Mouse (Mus musculus) kidney, embryonic 16.5 days (tissue): ENCODE data around the gene B3galt5. TPM values are rescaled to one million over a fixed set of nuclear protein-coding genes. Genes with fewer than 3 reads are reported as not detected.

Source experiments
- ATAC-seq: fragments of 200-750 bp; cut with Nextera tagmentation; 2 replicates; pipeline ENCODE4 v1.8.0; 2017; ENCODE audit warnings: moderate TSS enrichment; ENCODE audit not compliant: low FRiP score, low TSS enrichment
- H3K27ac ChIP-seq: fragments of 300-500 bp; sonication (generic); 2 replicates; pipeline ENCODE4 v1.5.1; 2014; ENCODE audit warnings: low read length
- H3K27me3 ChIP-seq: fragments of 300-500 bp; sonication (generic); 2 replicates; pipeline ENCODE4 v1.6.1; 2014; ENCODE audit warnings: low read length, control low read depth, mixed read lengths; ENCODE audit not compliant: insufficient read depth
- H3K36me3 ChIP-seq: fragments of 300-500 bp; sonication (generic); 2 replicates; pipeline ENCODE4 v1.6.1; 2014; ENCODE audit warnings: low read length, control low read depth, mixed read lengths; ENCODE audit not compliant: insufficient read depth
- H3K4me1 ChIP-seq: fragments of 300-500 bp; sonication (generic); 2 replicates; pipeline ENCODE4 v1.6.1; 2014; ENCODE audit warnings: low read length, control low read depth, mixed read lengths; ENCODE audit not compliant: insufficient read depth
- H3K4me2 ChIP-seq: fragments of 300-500 bp; sonication (generic); replicated peaks from 2 replicates; pipeline ENCODE4 v1.6.1; 2014; ENCODE audit warnings: low read depth, low read length
- H3K4me3 ChIP-seq: fragments of 300-500 bp; sonication (generic); 2 replicates; pipeline ENCODE4 v1.5.1; 2014; ENCODE audit warnings: mild to moderate bottlenecking, low read length
- H3K9ac ChIP-seq: fragments of 300-500 bp; sonication (generic); replicated peaks from 2 replicates; pipeline ENCODE4 v1.6.1; 2014; ENCODE audit warnings: low read length
- H3K9me3 ChIP-seq: fragments of 300-500 bp; sonication (generic); 2 replicates; pipeline ENCODE4 v1.6.1; 2016; ENCODE audit warnings: low read length, control low read depth
- whole genome bisulfite sequencing: fragments of 180-500 bp; shearing (Covaris S2); extraction: QIAGEN DNeasy Blood & Tissue Kit; methylation state at CpG from one replicate; pipeline ENCODE4 v1.1.7; 2014; 5-methylcytosine and 5-hydroxymethylcytosine counted together
- polyA plus RNA-seq: library from polyadenylated mRNA; unstranded; fragments of >200 nt; fragmentation: Nextera tagmentation; extraction: Ambion mirVana; gene quantifications from 2 replicates; pipeline ENCODE4 v1.2.1, GENCODE M21; 2015

Gene B3galt5
- polyA plus RNA-seq, 1 experiment from 2014 or later = 3.8 TPM

DNA sequence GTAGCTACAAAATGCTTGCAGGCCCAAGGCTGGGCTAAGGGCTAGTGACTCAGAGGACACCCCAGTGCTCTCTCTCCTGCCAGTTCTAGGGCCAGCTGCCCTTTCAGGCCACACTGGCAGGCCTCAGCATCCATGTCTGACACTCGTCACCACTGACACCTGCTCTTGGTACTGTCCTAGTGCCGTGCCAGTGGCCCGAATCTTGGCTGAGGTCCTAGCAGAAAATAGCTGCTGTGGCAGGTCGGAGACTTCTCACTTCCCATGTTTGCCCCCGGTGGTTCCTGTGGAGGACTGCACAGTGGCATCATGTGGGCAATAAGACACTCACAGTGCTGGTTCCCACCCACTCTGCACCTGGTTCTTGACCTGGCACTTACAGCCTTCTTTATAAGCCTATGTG is 14.1 kb upstream of the B3galt5 start:
- H3K9ac ChIP-seq = no peak overlapping the region
- no peaks in the 10 kb centered on the region for H3K9me3 ChIP-seq
- H3K27ac ChIP-seq = no peak overlapping the region
- H3K4me1 ChIP-seq = no peaks in the 10 kb centered on the region
- H3K4me3 ChIP-seq = no peak overlapping the region
- no peaks in the 10 kb centered on the region for H3K27me3 ChIP-seq
- WGBS = 71% methylated on average over 5 of the region's 5 CpGs
- no peak for ATAC-seq
- no peak overlapping the region for H3K4me2 ChIP-seq
- no peaks in the 10 kb centered on the region for H3K36me3 ChIP-seq

- no peaks in the 10 kb centered on the region for H3K9me3 ChIP-seq
- no peak overlapping the region for H3K27ac ChIP-seq
- no peak for ATAC-seq
- H3K27me3 ChIP-seq = no peaks in the 10 kb centered on the region
- H3K4me3 ChIP-seq = no peak overlapping the region
- H3K4me1 ChIP-seq = no peaks in the 10 kb centered on the region
- H3K4me2 ChIP-seq = no peak overlapping the region
- 84% methylated on average over 3 of the region's 3 CpGs for WGBS
- no peak overlapping the region for H3K9ac ChIP-seq
- H3K36me3 ChIP-seq = no peaks in the 10 kb centered on the region
These were observed 13.6 kb upstream of the B3galt5 start for GRCm38 (mm10) chr16:96221959-96222358.

GRCm38 (mm10) chr16:96222452-96222851 is 13.1 kb upstream of the B3galt5 start:
- WGBS = 88% methylated on average over 1 of the region's 1 CpGs

DNA sequence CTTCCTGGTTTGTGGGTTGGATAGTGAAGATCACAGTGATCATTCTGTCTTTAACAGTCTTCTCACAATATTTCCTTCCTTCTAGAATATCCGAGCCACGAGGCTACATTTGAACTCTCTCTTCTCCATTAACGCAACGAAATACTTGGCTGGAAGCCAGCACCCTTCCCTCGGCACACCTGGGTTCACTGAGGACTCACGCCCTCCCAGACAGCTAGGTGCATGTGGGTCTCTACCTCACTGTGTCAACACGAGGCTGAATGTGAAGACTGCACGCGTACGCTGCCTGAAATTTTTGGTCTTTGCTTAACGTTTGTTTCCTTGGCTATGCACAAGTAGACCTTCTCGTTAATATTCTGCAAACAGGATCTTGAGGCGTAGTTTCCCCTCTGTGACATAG is 7.2 kb upstream of the B3galt5 start:
- ATAC-seq = no peak
- Histone ChIP-seq H3K36me3 (no peaks in the 10 kb centered on the region), H3K9me3 (no peaks in the 10 kb centered on the region), H3K4me2 (no peak overlapping the region), H3K4me3 (no peak overlapping the region), H3K4me1 (no peaks in the 10 kb centered on the region), H3K27me3 (no peaks in the 10 kb centered on the region), H3K9ac (no peak overlapping the region), H3K27ac (no peak overlapping the region)
- 72% methylated on average over 13 of the region's 13 CpGs for WGBS

More at GRCm38 (mm10) chr16:96222452-96222851, 13.1 kb upstream of the B3galt5 start:
- Histone ChIP-seq H3K27ac (no peak overlapping the region), H3K9ac (no peak overlapping the region), H3K27me3 (no peaks in the 10 kb centered on the region), H3K9me3 (no peaks in the 10 kb centered on the region), H3K4me2 (no peak overlapping the region), H3K4me3 (no peak overlapping the region), H3K36me3 (no peaks in the 10 kb centered on the region), H3K4me1 (no peaks in the 10 kb centered on the region)
- ATAC-seq = no peak

DNA sequence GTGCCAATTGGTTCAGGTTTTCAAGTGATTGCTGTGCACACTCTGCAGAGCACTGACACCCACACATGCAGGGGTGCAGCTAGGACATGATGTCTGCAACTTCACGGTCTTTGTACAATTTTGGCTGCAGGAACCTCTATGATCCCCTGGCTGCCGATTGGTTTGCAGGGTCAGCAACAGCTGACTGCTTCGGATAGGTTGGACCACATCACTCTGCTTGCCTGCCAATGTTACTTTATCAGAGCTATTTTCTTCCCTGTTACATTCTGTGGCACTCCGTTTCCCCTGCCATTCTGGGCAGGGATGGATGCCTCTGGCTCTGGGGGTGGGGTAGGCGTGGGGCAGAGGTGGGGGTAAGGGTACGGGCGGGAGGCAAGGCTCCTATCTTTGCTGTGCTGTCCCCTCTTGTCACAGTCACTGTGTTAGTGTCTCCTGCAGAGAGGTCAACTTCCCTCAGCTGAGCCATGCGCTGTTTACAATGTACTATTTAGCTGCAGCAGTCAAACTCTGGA is 6.5 kb upstream of the B3galt5 start:
- no peaks in the 10 kb centered on the region for H3K4me1 ChIP-seq
- 71% methylated on average over 8 of the region's 8 CpGs for WGBS
- no peak overlapping the region for H3K27ac ChIP-seq
- no peaks in the 10 kb centered on the region for H3K36me3 ChIP-seq
- no peaks in the 10 kb centered on the region for H3K27me3 ChIP-seq
- no peak overlapping the region for H3K4me3 ChIP-seq
- H3K9me3 ChIP-seq = no peaks in the 10 kb centered on the region
- no peak overlapping the region for H3K4me2 ChIP-seq
- no peak for ATAC-seq
- H3K9ac ChIP-seq = no peak overlapping the region

GRCm38 (mm10) chr16:96230411-96230810 is 5.2 kb upstream of the B3galt5 start:
- no peaks in the 10 kb centered on the region for H3K9me3 ChIP-seq
- no peak overlapping the region for H3K27ac ChIP-seq
- ATAC-seq = peak; percentile 82
- H3K36me3 ChIP-seq = no peaks in the 10 kb centered on the region
- H3K27me3 ChIP-seq = no peaks in the 10 kb centered on the region
- 30% methylated on average over 11 of the region's 11 CpGs for WGBS
- H3K4me3 ChIP-seq = no peak overlapping the region
- no peaks in the 10 kb centered on the region for H3K4me1 ChIP-seq
- H3K4me2 ChIP-seq = no peak overlapping the region
- H3K9ac ChIP-seq = no peak overlapping the region

DNA sequence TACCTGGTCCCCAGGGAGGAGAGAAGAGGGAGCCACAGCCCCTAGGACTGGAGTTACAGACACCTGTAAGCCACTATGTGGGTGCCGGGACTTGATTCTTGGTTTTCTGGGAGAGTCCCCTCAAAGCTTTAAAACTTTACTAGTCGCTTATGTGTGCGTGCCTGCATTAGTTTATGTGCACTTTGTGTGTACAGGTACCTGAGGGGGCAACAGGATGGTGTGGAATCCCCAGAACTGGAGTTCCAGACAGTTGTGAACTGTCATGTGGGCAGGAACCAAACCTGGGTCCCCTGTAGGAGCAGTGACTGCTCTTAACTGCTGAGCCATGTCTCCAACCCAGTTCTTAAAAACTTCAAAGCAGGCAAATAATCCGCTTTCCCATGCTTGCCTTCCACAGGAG is 4.3 kb upstream of the B3galt5 start:
- 86% methylated on average over 4 of the region's 4 CpGs for WGBS

DNA sequence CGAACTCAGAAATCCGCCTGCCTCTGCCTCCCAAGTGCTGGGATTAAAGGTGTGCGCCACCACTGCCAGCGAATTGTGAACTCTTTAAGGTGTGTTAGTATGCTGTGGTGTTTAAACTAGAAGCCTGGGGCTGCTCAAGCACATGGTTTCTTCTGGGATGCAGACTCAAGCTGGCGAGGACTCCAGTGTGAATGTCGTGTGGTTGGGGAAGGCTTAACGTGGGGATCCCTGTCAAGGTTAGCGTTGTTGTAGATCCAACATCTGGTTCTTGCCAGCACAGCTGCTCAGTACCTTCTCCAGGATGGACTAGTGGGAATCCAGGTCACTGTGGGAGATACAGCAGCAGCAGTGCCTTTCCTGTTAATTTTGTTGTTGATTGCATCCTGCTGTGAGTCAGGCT is 3.6 kb upstream of the B3galt5 start:
- no peak overlapping the region for H3K9ac ChIP-seq
- WGBS = 83% methylated on average over 8 of the region's 8 CpGs

More for the DNA sequence above, 4.3 kb upstream of the B3galt5 start:
- no peak for ATAC-seq
- Histone ChIP-seq H3K4me1 (no peaks in the 10 kb centered on the region), H3K36me3 (no peaks in the 10 kb centered on the region), H3K9ac (no peak overlapping the region), H3K4me2 (no peak overlapping the region), H3K27me3 (no peaks in the 10 kb centered on the region), H3K4me3 (no peak overlapping the region), H3K9me3 (no peaks in the 10 kb centered on the region), H3K27ac (no peak overlapping the region)

GRCm38 (mm10) chr16:96233996-96234395 is 1.6 kb upstream of the B3galt5 start:
- no peaks in the 10 kb centered on the region for H3K4me1 ChIP-seq
- H3K27ac ChIP-seq = no peak overlapping the region
- no peak for ATAC-seq
- no peak overlapping the region for H3K4me3 ChIP-seq
- no peak overlapping the region for H3K9ac ChIP-seq
- H3K4me2 ChIP-seq = no peak overlapping the region
- H3K36me3 ChIP-seq = no peaks in the 10 kb centered on the region
- H3K27me3 ChIP-seq = no peaks in the 10 kb centered on the region
- WGBS = 90% methylated on average over 8 of the region's 8 CpGs
- H3K9me3 ChIP-seq = no peaks in the 10 kb centered on the region

More for the DNA sequence above, 3.6 kb upstream of the B3galt5 start:
- Histone ChIP-seq H3K4me1 (no peaks in the 10 kb centered on the region), H3K36me3 (no peaks in the 10 kb centered on the region), H3K4me3 (no peak overlapping the region), H3K4me2 (no peak overlapping the region), H3K27ac (no peak overlapping the region), H3K27me3 (no peaks in the 10 kb centered on the region), H3K9me3 (no peaks in the 10 kb centered on the region)
- no peak for ATAC-seq

GRCm38 (mm10) chr16:96244496-96244895 is 8.9 kb downstream of the B3galt5 start:
- WGBS = 80% methylated on average over 6 of the region's 6 CpGs
- ATAC-seq = no peak

More at GRCm38 (mm10) chr16:96244496-96244895, 8.9 kb downstream of the B3galt5 start:
- Histone ChIP-seq H3K9me3 (peaks cover 6% of the 10 kb centered on the region; the same call in 1 of the 2 replicates), H3K27me3 (no peaks in the 10 kb centered on the region), H3K4me2 (no peak overlapping the region), H3K27ac (no peak overlapping the region), H3K36me3 (no peaks in the 10 kb centered on the region), H3K9ac (no peak overlapping the region), H3K4me3 (no peak overlapping the region), H3K4me1 (no peaks in the 10 kb centered on the region)
